Mouse (Mus musculus) midbrain, embryonic 11.5 days (tissue): ENCODE data around the gene Ecm1. TPM values are rescaled to one million over a fixed set of nuclear protein-coding genes. Genes with fewer than 3 reads are reported as not detected.
A peak's percentile ranks its signal among the peaks of the same experiment; 100 is the strongest.

ENCODE experiments used
- ATAC-seq: fragments of 200-750 bp; cut with Nextera tagmentation; 2 replicates; pipeline ENCODE4 v1.8.0; 2017; ENCODE audit warnings: moderate TSS enrichment, moderate library complexity; ENCODE audit not compliant: low FRiP score
- DNase-seq: peaks from one replicate; pipeline ENCODE4 v3.0.0; 2015; ENCODE audit warnings: low spot score; ENCODE audit errors: missing footprints
- H3K27ac ChIP-seq: fragments of 300-500 bp; sonication (generic); 2 replicates; pipeline ENCODE4 v1.5.1; 2014; ENCODE audit warnings: low read depth, low read length
- H3K27me3 ChIP-seq: fragments of 300-500 bp; sonication (generic); 2 replicates; pipeline ENCODE4 v1.6.1; 2014; ENCODE audit warnings: mild to moderate bottlenecking, low read length, moderate library complexity, mixed read lengths; ENCODE audit not compliant: control insufficient read depth, insufficient read depth
- H3K36me3 ChIP-seq: fragments of 300-500 bp; sonication (generic); 2 replicates; pipeline ENCODE4 v1.6.1; 2014; ENCODE audit warnings: mild to moderate bottlenecking, low read length, moderate library complexity, mixed read lengths; ENCODE audit not compliant: control insufficient read depth, insufficient read depth
- H3K4me1 ChIP-seq: fragments of 300-500 bp; sonication (generic); 2 replicates; pipeline ENCODE4 v1.6.1; 2014; ENCODE audit warnings: low read length; ENCODE audit not compliant: control insufficient read depth, insufficient read depth
- H3K4me2 ChIP-seq: fragments of 300-500 bp; sonication (generic); 2 replicates; pipeline ENCODE4 v1.6.1; 2014; ENCODE audit warnings: mild to moderate bottlenecking, moderate library complexity
- H3K4me3 ChIP-seq: fragments of 300-500 bp; sonication (generic); 2 replicates; pipeline ENCODE4 v1.5.1; 2014; ENCODE audit warnings: low read depth, low read length
- H3K9ac ChIP-seq: fragments of 300-500 bp; sonication (generic); 2 replicates; pipeline ENCODE4 v1.6.1; 2014; ENCODE audit warnings: low read length
- H3K9me3 ChIP-seq: fragments of 300-500 bp; sonication (generic); 2 replicates; pipeline ENCODE4 v1.6.1; 2016; ENCODE audit warnings: low read length; ENCODE audit not compliant: control insufficient read depth
- WGBS: fragments of 180-500 bp; shearing (Covaris S2); extraction: QIAGEN DNeasy Blood & Tissue Kit; methylation state at CpG from one replicate; pipeline ENCODE4 v1.1.7; 2014; 5-methylcytosine and 5-hydroxymethylcytosine counted together
- polyA plus RNA-seq: library from polyadenylated mRNA; unstranded; fragments of >200 nt; fragmentation: Nextera tagmentation; extraction: Ambion mirVana; gene quantifications from 2 replicates; pipeline ENCODE4 v1.2.1, GENCODE M21; 2014

Ecm1 gene
- polyA plus RNA-seq, 1 experiment from 2014 or later = 18.0 TPM

- Histone ChIP-seq H3K36me3 (no peaks in the 10 kb centered on the region; the same call in 1 of the 2 replicates), H3K27ac (no peak overlapping the region), H3K9me3 (no peaks in the 10 kb centered on the region), H3K4me2 (no peak overlapping the region), H3K4me1 (no peaks in the 10 kb centered on the region; the same call in 1 of the 2 replicates), H3K27me3 (no peaks in the 10 kb centered on the region), H3K4me3 (no peak overlapping the region), H3K9ac (no peak overlapping the region)
- ATAC-seq = no peak
- WGBS = 56% methylated on average over 9 of the region's 9 CpGs
- DNase-seq = no peak
Observed at GRCm38 (mm10) chr3:95758467-95759218, 19.3 kb upstream of the Ecm1 start.

GRCm38 (mm10) chr3:95756808-95757207, 17.4 kb upstream of the Ecm1 start:
- no peaks in the 10 kb centered on the region for H3K27me3 ChIP-seq
- no peaks in the 10 kb centered on the region for H3K9me3 ChIP-seq
- no peaks in the 10 kb centered on the region for H3K36me3 ChIP-seq
- DNase-seq (no peak), ATAC-seq (no peak)
- H3K4me3 ChIP-seq = no peak overlapping the region
- H3K27ac ChIP-seq = no peak overlapping the region
- 87% methylated on average over 2 of the region's 2 CpGs for WGBS
- H3K4me1 ChIP-seq = no peaks in the 10 kb centered on the region; the same call in 1 of the 2 replicates
- H3K9ac ChIP-seq = no peak overlapping the region
- no peak overlapping the region for H3K4me2 ChIP-seq

- Histone ChIP-seq H3K9ac (peak overlapping the region; percentile 87), H3K27ac (no peak overlapping the region), H3K4me2 (peak overlapping the region; percentile 65), H3K9me3 (no peaks in the 10 kb centered on the region), H3K4me1 (no peaks in the 10 kb centered on the region), H3K4me3 (peak overlapping the region; percentile 69), H3K27me3 (no peaks in the 10 kb centered on the region), H3K36me3 (peaks cover 2% of the 10 kb centered on the region; the same call in 1 of the 2 replicates)
- whole genome bisulfite sequencing = under 1% methylated on average over 30 of the region's 30 CpGs
- ATAC-seq = peak; percentile 99
- DNase-seq = peak; percentile 97
Observed at GRCm38 (mm10) chr3:95754345-95755206, 15.2 kb upstream of the Ecm1 start.

GRCm38 (mm10) chr3:95752935-95753334, 13.6 kb upstream of the Ecm1 start:
- 96% methylated on average over 3 of the region's 3 CpGs for WGBS
- no peaks in the 10 kb centered on the region for H3K9me3 ChIP-seq
- no peak overlapping the region for H3K27ac ChIP-seq
- no peak overlapping the region for H3K4me2 ChIP-seq
- no peak overlapping the region for H3K4me3 ChIP-seq
- no peaks in the 10 kb centered on the region for H3K4me1 ChIP-seq
- no peak overlapping the region for H3K9ac ChIP-seq
- H3K36me3 ChIP-seq = peaks cover 9% of the 10 kb centered on the region; the same call in 1 of the 2 replicates
- ATAC-seq (no peak), DNase-seq (no peak)
- no peaks in the 10 kb centered on the region for H3K27me3 ChIP-seq

GRCm38 (mm10) chr3:95740406-95740805, 1.0 kb upstream of the Ecm1 start:
- Histone ChIP-seq H3K27me3 (no peaks in the 10 kb centered on the region), H3K4me1 (no peaks in the 10 kb centered on the region), H3K36me3 (peaks cover 10% of the 10 kb centered on the region; the same call in 1 of the 2 replicates), H3K4me2 (no peak overlapping the region), H3K27ac (no peak overlapping the region), H3K9ac (no peak overlapping the region), H3K4me3 (no peak overlapping the region), H3K9me3 (no peaks in the 10 kb centered on the region)
- 88% methylated on average over 8 of the region's 8 CpGs for WGBS
- ATAC-seq = no peak
- DNase-seq = no peak

- Histone ChIP-seq H3K27ac (no peak overlapping the region), H3K4me1 (no peaks in the 10 kb centered on the region), H3K36me3 (peaks cover 6% of the 10 kb centered on the region; the same call in 1 of the 2 replicates), H3K9me3 (no peaks in the 10 kb centered on the region), H3K27me3 (no peaks in the 10 kb centered on the region), H3K4me3 (no peak overlapping the region), H3K9ac (no peak overlapping the region), H3K4me2 (no peak overlapping the region)
- ATAC-seq (no peak), DNase-seq (no peak)
- 92% methylated on average over 12 of the region's 12 CpGs for WGBS
Observed at GRCm38 (mm10) chr3:95735071-95735670, 4.2 kb downstream of the Ecm1 start.

GRCm38 (mm10) chr3:95734092-95734702, 5.2 kb downstream of the Ecm1 start:
- no peak overlapping the region for H3K4me2 ChIP-seq
- no peak overlapping the region for H3K4me3 ChIP-seq
- no peaks in the 10 kb centered on the region for H3K4me1 ChIP-seq
- H3K27ac ChIP-seq = no peak overlapping the region
- ATAC-seq (no peak), DNase-seq (no peak)
- H3K27me3 ChIP-seq = no peaks in the 10 kb centered on the region
- peaks cover 6% of the 10 kb centered on the region; the same call in 1 of the 2 replicates for H3K36me3 ChIP-seq
- no peak overlapping the region for H3K9ac ChIP-seq
- no peaks in the 10 kb centered on the region for H3K9me3 ChIP-seq
- WGBS = 76% methylated on average over 13 of the region's 13 CpGs

- H3K27me3 ChIP-seq = no peaks in the 10 kb centered on the region
- H3K4me3 ChIP-seq = no peak overlapping the region
- H3K36me3 ChIP-seq = peaks cover 3% of the 10 kb centered on the region; the same call in 1 of the 2 replicates
- H3K9ac ChIP-seq = no peak overlapping the region
- no peak overlapping the region for H3K27ac ChIP-seq
- 79% methylated on average over 11 of the region's 11 CpGs for WGBS
- no peak for ATAC-seq
- H3K4me2 ChIP-seq = no peak overlapping the region
- no peak for DNase-seq
- no peaks in the 10 kb centered on the region for H3K9me3 ChIP-seq
- H3K4me1 ChIP-seq = no peaks in the 10 kb centered on the region
Observed at GRCm38 (mm10) chr3:95732744-95733521, 6.4 kb downstream of the Ecm1 start.
